Mouse (Mus musculus): ENCODE data around the gene Crispld2. TPM values are rescaled to one million over a fixed set of nuclear protein-coding genes. Genes with fewer than 3 reads are reported as not detected.

Crispld2 gene
- polyA plus RNA-seq, 1 experiment from 2014 or later: 1.7 TPM

GRCm38 (mm10) chr8:120039313-120039919 lies 47.2 kb downstream of the Crispld2 start:
- H3K9ac ChIP-seq (ENCODE audit: low read depth, low read length): no peak overlapping the region
- no peak overlapping the region for H3K4me2 ChIP-seq
- H3K4me3 ChIP-seq (ENCODE audit: low read depth, low read length): no peak overlapping the region
- no peaks in the 10 kb centered on the region for H3K9me3 ChIP-seq (replicated peaks; ENCODE audit: control insufficient read depth, low read length)
- H3K27ac ChIP-seq (ENCODE audit: low read depth, low read length): no peak overlapping the region
- ATAC-seq (replicated peaks; ENCODE audit: insufficient number of reproducible peaks, low FRiP score, low TSS enrichment): no peak
- peaks cover 45% of the 10 kb centered on the region for H3K4me1 ChIP-seq (ENCODE audit: control insufficient read depth, insufficient read depth, low read length)
- WGBS (ENCODE audit: insufficient replicate concordance): 55% methylated on average over 11 of the region's 11 CpGs
- peaks cover 23% of the 10 kb centered on the region; the same call in 1 of the 2 replicates for H3K27me3 ChIP-seq (ENCODE audit: control insufficient read depth, insufficient read depth, low read length)
- no peaks in the 10 kb centered on the region for H3K36me3 ChIP-seq (ENCODE audit: control insufficient read depth, insufficient read depth, low read length)

- Histone ChIP-seq H3K36me3 (ENCODE audit: control insufficient read depth, insufficient read depth, low read length) (no peaks in the 10 kb centered on the region), H3K9me3 (replicated peaks; ENCODE audit: control insufficient read depth, low read length) (no peaks in the 10 kb centered on the region), H3K4me3 (ENCODE audit: low read depth, low read length) (no peak overlapping the region), H3K27me3 (ENCODE audit: control insufficient read depth, insufficient read depth, low read length) (peaks cover 23% of the 10 kb centered on the region; the same call in 1 of the 2 replicates), H3K9ac (ENCODE audit: low read depth, low read length) (no peak overlapping the region), H3K4me1 (ENCODE audit: control insufficient read depth, insufficient read depth, low read length) (peaks cover 45% of the 10 kb centered on the region), H3K27ac (ENCODE audit: low read depth, low read length) (peak overlapping the region; percentile 54; the same call in 1 of the 2 replicates), H3K4me2 (no peak overlapping the region)
- WGBS (ENCODE audit: insufficient replicate concordance): 13% methylated on average over 1 of the region's 1 CpGs
- ATAC-seq (replicated peaks; ENCODE audit: insufficient number of reproducible peaks, low FRiP score, low TSS enrichment): peak; percentile 32; the same call in 1 of the 2 replicates
Observed at GRCm38 (mm10) chr8:120040861-120041260, 48.6 kb downstream of the Crispld2 start.

- Histone ChIP-seq H3K27me3 (ENCODE audit: control insufficient read depth, insufficient read depth, low read length) (peaks cover 22% of the 10 kb centered on the region; the same call in 1 of the 2 replicates), H3K27ac (ENCODE audit: low read depth, low read length) (no peak overlapping the region), H3K4me3 (ENCODE audit: low read depth, low read length) (no peak overlapping the region), H3K4me2 (no peak overlapping the region), H3K36me3 (ENCODE audit: control insufficient read depth, insufficient read depth, low read length) (no peaks in the 10 kb centered on the region), H3K4me1 (ENCODE audit: control insufficient read depth, insufficient read depth, low read length) (peaks cover 36% of the 10 kb centered on the region), H3K9ac (ENCODE audit: low read depth, low read length) (no peak overlapping the region), H3K9me3 (replicated peaks; ENCODE audit: control insufficient read depth, low read length) (no peaks in the 10 kb centered on the region)
- 68% methylated on average over 10 of the region's 10 CpGs for WGBS (ENCODE audit: insufficient replicate concordance)
- ATAC-seq (replicated peaks; ENCODE audit: insufficient number of reproducible peaks, low FRiP score, low TSS enrichment): no peak
Observed at GRCm38 (mm10) chr8:120042542-120043312, 50.5 kb downstream of the Crispld2 start.

- H3K27ac ChIP-seq (ENCODE audit: low read depth, low read length): no peak overlapping the region
- H3K9ac ChIP-seq (ENCODE audit: low read depth, low read length): no peak overlapping the region
- H3K27me3 ChIP-seq (ENCODE audit: control insufficient read depth, insufficient read depth, low read length): peaks cover 15% of the 10 kb centered on the region; the same call in 1 of the 2 replicates
- no peak for ATAC-seq (replicated peaks; ENCODE audit: insufficient number of reproducible peaks, low FRiP score, low TSS enrichment)
- no peaks in the 10 kb centered on the region for H3K36me3 ChIP-seq (ENCODE audit: control insufficient read depth, insufficient read depth, low read length)
- H3K4me3 ChIP-seq (ENCODE audit: low read depth, low read length): no peak overlapping the region
- no peak overlapping the region for H3K4me2 ChIP-seq
- 91% methylated on average over 8 of the region's 8 CpGs for WGBS (ENCODE audit: insufficient replicate concordance)
- H3K4me1 ChIP-seq (ENCODE audit: control insufficient read depth, insufficient read depth, low read length): peaks cover 26% of the 10 kb centered on the region
- H3K9me3 ChIP-seq (replicated peaks; ENCODE audit: control insufficient read depth, low read length): no peaks in the 10 kb centered on the region
Observed at GRCm38 (mm10) chr8:120044907-120045306, 52.7 kb downstream of the Crispld2 start.

- 50% methylated on average over 5 of the region's 5 CpGs for WGBS (ENCODE audit: insufficient replicate concordance)
- Histone ChIP-seq H3K27me3 (ENCODE audit: control insufficient read depth, insufficient read depth, low read length) (peaks cover 15% of the 10 kb centered on the region; the same call in 1 of the 2 replicates), H3K27ac (ENCODE audit: low read depth, low read length) (no peak overlapping the region), H3K9me3 (replicated peaks; ENCODE audit: control insufficient read depth, low read length) (no peaks in the 10 kb centered on the region), H3K4me1 (ENCODE audit: control insufficient read depth, insufficient read depth, low read length) (peaks cover 23% of the 10 kb centered on the region), H3K4me2 (no peak overlapping the region), H3K4me3 (ENCODE audit: low read depth, low read length) (no peak overlapping the region), H3K36me3 (ENCODE audit: control insufficient read depth, insufficient read depth, low read length) (no peaks in the 10 kb centered on the region), H3K9ac (ENCODE audit: low read depth, low read length) (no peak overlapping the region)
- ATAC-seq (replicated peaks; ENCODE audit: insufficient number of reproducible peaks, low FRiP score, low TSS enrichment): no peak
Observed at GRCm38 (mm10) chr8:120045471-120045870, 53.2 kb downstream of the Crispld2 start.

GRCm38 (mm10) chr8:120046258-120047020 lies 54.2 kb downstream of the Crispld2 start:
- ATAC-seq (replicated peaks; ENCODE audit: insufficient number of reproducible peaks, low FRiP score, low TSS enrichment): no peak; the same call in 1 of the 2 replicates
- H3K9ac ChIP-seq (ENCODE audit: low read depth, low read length): no peak overlapping the region
- WGBS (ENCODE audit: insufficient replicate concordance): 43% methylated on average over 14 of the region's 14 CpGs

GRCm38 (mm10) chr8:120049949-120050348 lies 57.7 kb downstream of the Crispld2 start:
- ATAC-seq (replicated peaks; ENCODE audit: insufficient number of reproducible peaks, low FRiP score, low TSS enrichment): no peak
- 78% methylated on average over 13 of the region's 13 CpGs for WGBS (ENCODE audit: insufficient replicate concordance)
- H3K27ac ChIP-seq (ENCODE audit: low read depth, low read length): no peak overlapping the region

More at GRCm38 (mm10) chr8:120046258-120047020, 54.2 kb downstream of the Crispld2 start:
- no peak overlapping the region for H3K4me3 ChIP-seq (ENCODE audit: low read depth, low read length)
- no peak overlapping the region for H3K4me2 ChIP-seq
- H3K27ac ChIP-seq (ENCODE audit: low read depth, low read length): 0 out of 2 replicates have a peak overlapping the region, but pooled peaks have one; percentile 3
- H3K36me3 ChIP-seq (ENCODE audit: control insufficient read depth, insufficient read depth, low read length): no peaks in the 10 kb centered on the region
- H3K4me1 ChIP-seq (ENCODE audit: control insufficient read depth, insufficient read depth, low read length): peaks cover 21% of the 10 kb centered on the region
- H3K9me3 ChIP-seq (replicated peaks; ENCODE audit: control insufficient read depth, low read length): no peaks in the 10 kb centered on the region
- H3K27me3 ChIP-seq (ENCODE audit: control insufficient read depth, insufficient read depth, low read length): peaks cover 15% of the 10 kb centered on the region; the same call in 1 of the 2 replicates

GRCm38 (mm10) chr8:120050376-120050775 lies 58.1 kb downstream of the Crispld2 start:
- no peak overlapping the region for H3K4me3 ChIP-seq (ENCODE audit: low read depth, low read length)
- H3K36me3 ChIP-seq (ENCODE audit: control insufficient read depth, insufficient read depth, low read length): no peaks in the 10 kb centered on the region
- H3K4me2 ChIP-seq: no peak overlapping the region
- no peak overlapping the region for H3K9ac ChIP-seq (ENCODE audit: low read depth, low read length)
- no peaks in the 10 kb centered on the region for H3K27me3 ChIP-seq (ENCODE audit: control insufficient read depth, insufficient read depth, low read length)
- no peak for ATAC-seq (replicated peaks; ENCODE audit: insufficient number of reproducible peaks, low FRiP score, low TSS enrichment)
- WGBS (ENCODE audit: insufficient replicate concordance): 64% methylated on average over 10 of the region's 10 CpGs
- H3K4me1 ChIP-seq (ENCODE audit: control insufficient read depth, insufficient read depth, low read length): peaks cover 19% of the 10 kb centered on the region
- no peak overlapping the region for H3K27ac ChIP-seq (ENCODE audit: low read depth, low read length)
- no peaks in the 10 kb centered on the region for H3K9me3 ChIP-seq (replicated peaks; ENCODE audit: control insufficient read depth, low read length)

More at GRCm38 (mm10) chr8:120049949-120050348, 57.7 kb downstream of the Crispld2 start:
- no peak overlapping the region for H3K4me2 ChIP-seq
- no peak overlapping the region for H3K9ac ChIP-seq (ENCODE audit: low read depth, low read length)
- H3K4me3 ChIP-seq (ENCODE audit: low read depth, low read length): no peak overlapping the region
- H3K27me3 ChIP-seq (ENCODE audit: control insufficient read depth, insufficient read depth, low read length): no peaks in the 10 kb centered on the region
- H3K36me3 ChIP-seq (ENCODE audit: control insufficient read depth, insufficient read depth, low read length): no peaks in the 10 kb centered on the region
- peaks cover 19% of the 10 kb centered on the region for H3K4me1 ChIP-seq (ENCODE audit: control insufficient read depth, insufficient read depth, low read length)
- H3K9me3 ChIP-seq (replicated peaks; ENCODE audit: control insufficient read depth, low read length): no peaks in the 10 kb centered on the region
